Mouse (Mus musculus): ENCODE measurements around the gene Agpat2. TPM values are rescaled to one million over a fixed set of nuclear protein-coding genes. Genes with fewer than 3 reads are reported as not detected.

The Agpat2 gene
- total and polyA plus RNA-seq, 3 experiments = 22.3 to 42.4 TPM; not detected in 1

DNA sequence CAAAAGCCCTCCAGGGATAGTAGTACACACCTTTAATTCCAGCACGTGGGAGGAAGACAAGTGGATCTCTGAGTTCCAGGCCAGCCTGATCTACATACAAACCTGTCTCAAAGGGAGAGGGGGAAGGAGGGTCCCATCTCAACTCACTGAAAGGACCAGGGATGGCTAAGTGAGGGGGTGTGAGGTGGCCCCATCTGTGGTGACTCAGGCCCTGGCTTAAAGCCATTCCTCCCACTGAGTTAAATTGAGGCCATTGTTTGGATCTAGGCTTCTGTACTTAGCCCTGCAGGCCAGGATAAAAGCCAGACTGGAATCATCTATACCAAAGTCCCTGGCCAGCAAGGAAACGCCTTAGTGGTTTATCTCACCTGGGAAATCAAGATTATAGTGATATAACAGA, 17.0 kb upstream of the Agpat2 start:
- Histone ChIP-seq H3K27ac (ENCODE audit: control insufficient read depth, low read depth, low read length) (no peak overlapping the region), H3K4me1 (ENCODE audit: control insufficient read depth in 1 of 2, insufficient read depth in 2 of 2, low read length in 2 of 2) (no peaks in the 10 kb centered on the region), H3K9me3 (replicated peaks; ENCODE audit: insufficient read depth, low read length) (no peaks in the 10 kb centered on the region), H3K27me3 (ENCODE audit: control insufficient read depth in 1 of 2, insufficient read depth in 2 of 2, low read length in 2 of 2) (peaks cover 0 to 10% of the 10 kb centered on the region in 2 experiments; a peak in 2 of 4 replicates), H3K79me2 (ENCODE audit: control insufficient read depth, insufficient read depth, low read length, poor library complexity) (no peaks in the 10 kb centered on the region), H3K36me3 (ENCODE audit: control insufficient read depth in 1 of 2, insufficient read depth in 2 of 2, low read length in 2 of 2) (no peaks in the 10 kb centered on the region), H3K9ac (ENCODE audit: control insufficient read depth, low read depth, low read length, poor library complexity, severe bottlenecking) (no peak overlapping the region), H3K4me3 (ENCODE audit: control insufficient read depth in 1 of 2, insufficient read depth in 1 of 2, low read depth in 2 of 2, low read length in 2 of 2) (no peak overlapping the region)
- TF ChIP-seq MYC (IDR thresholded peaks at IDR 0.05; ENCODE audit: low read depth, low read length) = no peak
- no peak for TF ChIP-seq NRF1 (IDR thresholded peaks at IDR 0.05; ENCODE audit: insufficient read depth, low read depth, low read length, poor library complexity, severe bottlenecking)
- no peak for TF ChIP-seq POLR2AphosphoS5 (IDR thresholded peaks at IDR 0.05; ENCODE audit: borderline replicate concordance, low read depth, low read length)
- TF ChIP-seq EP300 (IDR thresholded peaks at IDR 0.05; ENCODE audit: low read depth in 1 of 2, low read length in 2 of 2) = no peak
- no peak for TF ChIP-seq POLR2A (IDR thresholded peaks at IDR 0.05; ENCODE audit: control insufficient read depth in 1 of 2, insufficient read depth in 1 of 2, low read depth in 1 of 2, low read length in 2 of 2, poor library complexity in 1 of 2)
- no peak for TF ChIP-seq SMC3 (IDR thresholded peaks at IDR 0.05; ENCODE audit: low read depth, low read length)
- no peak for TF ChIP-seq MXI1 (IDR thresholded peaks at IDR 0.05; ENCODE audit: low read depth, low read length)
- no peak for TF ChIP-seq RAD21 (IDR thresholded peaks at IDR 0.05; ENCODE audit: low read depth, low read length)
- no peak for TF ChIP-seq HCFC1 (IDR thresholded peaks at IDR 0.05; ENCODE audit: low read depth, low read length)
- DNase-seq (ENCODE audit: low read depth, low spot score) = no peak

DNA sequence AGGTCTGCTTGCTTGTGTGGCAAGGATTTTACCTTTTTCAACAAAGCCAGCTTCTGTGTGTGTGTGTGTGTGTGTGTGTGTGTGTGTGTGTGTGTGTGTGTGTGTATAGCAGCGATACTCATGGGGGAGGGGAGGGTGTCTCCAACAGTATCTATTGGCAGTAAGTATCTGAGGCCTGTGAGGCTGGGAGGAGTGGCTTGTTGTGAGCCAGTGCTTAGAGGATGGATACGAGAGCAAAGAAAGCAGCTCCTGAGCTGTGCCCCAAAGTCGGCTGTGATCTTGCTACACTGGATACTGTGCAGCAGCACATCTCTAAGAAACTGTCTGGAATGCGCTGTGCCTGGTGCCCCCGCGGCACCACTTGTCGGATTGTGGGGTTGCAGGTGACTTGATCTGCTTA, 13.7 kb upstream of the Agpat2 start:
- TF ChIP-seq MYB (IDR thresholded peaks at IDR 0.05; ENCODE audit: low read depth, low read length) = no peak
- TF ChIP-seq ETS1 (IDR thresholded peaks at IDR 0.05; ENCODE audit: low read depth, low read length) = no peak
- no peak for TF ChIP-seq CHD1 (IDR thresholded peaks at IDR 0.05; ENCODE audit: low read depth, low read length)
- no peak for TF ChIP-seq ZNF384 (IDR thresholded peaks at IDR 0.05; ENCODE audit: low read depth, low read length)
- TF ChIP-seq POLR2AphosphoS5 (IDR thresholded peaks at IDR 0.05; ENCODE audit: borderline replicate concordance, low read depth, low read length) = no peak
- TF ChIP-seq GABPA (IDR thresholded peaks at IDR 0.05; ENCODE audit: low read depth, low read length) = no peak
- TF ChIP-seq UBTF (IDR thresholded peaks at IDR 0.05; ENCODE audit: borderline replicate concordance, insufficient read depth, low read depth, low read length) = no peak
- TF ChIP-seq KAT2A (conservative IDR thresholded peaks at IDR 0.05; ENCODE audit: low read depth, low read length) = no peak
- no peak for TF ChIP-seq ZKSCAN1 (IDR thresholded peaks at IDR 0.05; ENCODE audit: low read depth, low read length)
- TF ChIP-seq POLR2A (IDR thresholded peaks at IDR 0.05; ENCODE audit: control insufficient read depth in 1 of 2, insufficient read depth in 1 of 2, low read depth in 1 of 2, low read length in 2 of 2, poor library complexity in 1 of 2) = no peak
- Histone ChIP-seq H3K9me3 (replicated peaks; ENCODE audit: insufficient read depth, low read length) (no peaks in the 10 kb centered on the region), H3K9ac (ENCODE audit: control insufficient read depth, low read depth, low read length, poor library complexity, severe bottlenecking) (no peak overlapping the region), H3K27ac (ENCODE audit: control insufficient read depth, low read depth, low read length) (no peak overlapping the region), H3K79me2 (ENCODE audit: control insufficient read depth, insufficient read depth, low read length, poor library complexity) (no peaks in the 10 kb centered on the region), H3K27me3 (ENCODE audit: control insufficient read depth in 1 of 2, insufficient read depth in 2 of 2, low read length in 2 of 2) (peaks cover 0 to 5% of the 10 kb centered on the region in 2 experiments; a peak in 3 of 4 replicates), H3K4me3 (ENCODE audit: control insufficient read depth in 1 of 2, insufficient read depth in 1 of 2, low read depth in 2 of 2, low read length in 2 of 2) (no peak overlapping the region), H3K4me1 (ENCODE audit: control insufficient read depth in 1 of 2, insufficient read depth in 2 of 2, low read length in 2 of 2) (no peaks in the 10 kb centered on the region), H3K36me3 (ENCODE audit: control insufficient read depth in 1 of 2, insufficient read depth in 2 of 2, low read length in 2 of 2) (no peaks in the 10 kb centered on the region)
- no peak for DNase-seq (ENCODE audit: low read depth, low spot score)

Measured in MEL (cell line).